ENCODE assay signal across 9 mouse cellular contexts in genomic region chr15:11741598-11742345, GRCm38 (mm10).
DNase-seq lines count a peak whose midpoint lies in the region; ATAC-seq lines count a peak whose summit lies in the region.
"Had no signal": no experiment of that assay in that cellular context is flagged by ENCODE, and none has a peak within 500 bp of the region (broad histone marks: within the 10 kb centered on the region; RNA-seq: fewer than 3 reads in every experiment).

No protein-coding gene starts in this region.

- peak overlapping the region; percentile 59 for H3K27ac ChIP-seq in heart, embryonic 13.5 days (replicated peaks)
- no peak overlapping the region for H3K27ac ChIP-seq in forebrain, embryonic 14.5 days (ENCODE audit: low read depth, low read length)
- H3K27ac ChIP-seq: liver, embryonic 15.5 days had no signal

- peak overlapping the region; percentile 68 for H3K4me2 ChIP-seq in heart, embryonic 13.5 days
- H3K4me2 ChIP-seq in forebrain, embryonic 14.5 days (ENCODE audit: low read length): peak overlapping the region; percentile 42
- H3K4me2 ChIP-seq: liver, embryonic 15.5 days had no signal

- peak overlapping the region; percentile 67 for H3K9ac ChIP-seq in heart, embryonic 13.5 days
- peak overlapping the region; percentile 4; the same call in 1 of the 2 replicates for H3K9ac ChIP-seq in forebrain, embryonic 14.5 days (ENCODE audit: low read length)
- H3K9ac ChIP-seq: liver, embryonic 15.5 days had no signal

- no peak for ATAC-seq in heart, embryonic 13.5 days (ENCODE audit: extremely low read depth, insufficient number of reproducible peaks, low FRiP score, low TSS enrichment)
- peak; percentile 37; the same call in 1 of the 2 replicates for ATAC-seq in forebrain, embryonic 14.5 days

- H3K4me3 ChIP-seq in heart, embryonic 13.5 days: peak overlapping the region; percentile 39
- no peak overlapping the region for H3K4me3 ChIP-seq in forebrain, embryonic 14.5 days (ENCODE audit: low read depth, low read length)
- H3K4me3 ChIP-seq: liver, embryonic 15.5 days had no signal

- no peak for DNase-seq in heart, adult 18-20 months
- DNase-seq in Muller cell, postnatal 12 days (ENCODE audit: inconsistent ontology term): peak; percentile 40
- DNase-seq in forebrain, embryonic 14.5 days (ENCODE audit: low spot score): peak; percentile 20
- peak; percentile 13 for DNase-seq in mesoderm, embryonic 11.5 days (ENCODE audit: low read depth, low spot score)
- DNase-seq in spleen, postnatal 10 days (ENCODE audit: low spot score in 2 of 2): no peak
- DNase-seq in ovary, postnatal 10 days (ENCODE audit: low spot score): no peak
- DNase-seq in cerebellum, postnatal 36 days: no peak

- no peaks in the 10 kb centered on the region for H3K27me3 ChIP-seq in heart, embryonic 13.5 days (replicated peaks)
- no peaks in the 10 kb centered on the region for H3K27me3 ChIP-seq in forebrain, embryonic 14.5 days (replicated peaks; ENCODE audit: control insufficient read depth, insufficient read depth, low read length)
- H3K27me3 ChIP-seq: liver, embryonic 15.5 days had no signal

- WGBS in heart, embryonic 13.5 days: 21% methylated on average over 18 of the region's 18 CpGs
- 23% methylated on average over 18 of the region's 18 CpGs for WGBS in forebrain, embryonic 14.5 days

- H3K36me3 ChIP-seq in heart, embryonic 13.5 days: no peaks in the 10 kb centered on the region
- no peaks in the 10 kb centered on the region for H3K36me3 ChIP-seq in forebrain, embryonic 14.5 days (ENCODE audit: control insufficient read depth, insufficient read depth, low read length)
- H3K36me3 ChIP-seq: liver, embryonic 15.5 days had no signal

- H3K9me3 ChIP-seq in heart, embryonic 13.5 days: no peaks in the 10 kb centered on the region
- H3K9me3 ChIP-seq in forebrain, embryonic 14.5 days (replicated peaks; ENCODE audit: control insufficient read depth, low read length): no peaks in the 10 kb centered on the region
- H3K9me3 ChIP-seq: liver, embryonic 15.5 days had no signal

- peaks cover 35% of the 10 kb centered on the region for H3K4me1 ChIP-seq in heart, embryonic 13.5 days
- peaks cover 8% of the 10 kb centered on the region for H3K4me1 ChIP-seq in forebrain, embryonic 14.5 days (ENCODE audit: control insufficient read depth, insufficient read depth, low read length)
- H3K4me1 ChIP-seq: liver, embryonic 15.5 days had no signal

Comparison
In these comparisons a context has a peak if more than half of its experiments do, and no peak if none do; other contexts are left out.
1. DNase-seq: peak in Muller cell, postnatal 12 days (single experiment), forebrain, embryonic 14.5 days (single experiment) and mesoderm, embryonic 11.5 days (single experiment); none in heart, adult 18-20 months (0 of 2), spleen, postnatal 10 days (0 of 2), ovary, postnatal 10 days (single experiment) and cerebellum, postnatal 36 days (0 of 2).